Mouse (Mus musculus) cerebellum, postnatal 25 days (tissue): Measurements from ENCODE around the gene Tdpoz1.
"Not testable (repeated sequence)": the region's sequence is repeated elsewhere in the genome, so short reads cannot be mapped to it uniquely, and the experiment has no call there.

ENCODE experiments used
- DNase-seq, 2 experiments: peaks; one replicate each; pipeline ENCODE4 v3.0.0; 2021; ENCODE audit warnings: mixed read lengths in 2 of 2

Gene Tdpoz1

GRCm38 (mm10) chr3:93676210-93676609 is at the start of gene Tdpoz1:
Gene Tdpoz1, minus strand, starts transcription at chr3:93676310.
- not testable (repeated sequence) for DNase-seq

DNA sequence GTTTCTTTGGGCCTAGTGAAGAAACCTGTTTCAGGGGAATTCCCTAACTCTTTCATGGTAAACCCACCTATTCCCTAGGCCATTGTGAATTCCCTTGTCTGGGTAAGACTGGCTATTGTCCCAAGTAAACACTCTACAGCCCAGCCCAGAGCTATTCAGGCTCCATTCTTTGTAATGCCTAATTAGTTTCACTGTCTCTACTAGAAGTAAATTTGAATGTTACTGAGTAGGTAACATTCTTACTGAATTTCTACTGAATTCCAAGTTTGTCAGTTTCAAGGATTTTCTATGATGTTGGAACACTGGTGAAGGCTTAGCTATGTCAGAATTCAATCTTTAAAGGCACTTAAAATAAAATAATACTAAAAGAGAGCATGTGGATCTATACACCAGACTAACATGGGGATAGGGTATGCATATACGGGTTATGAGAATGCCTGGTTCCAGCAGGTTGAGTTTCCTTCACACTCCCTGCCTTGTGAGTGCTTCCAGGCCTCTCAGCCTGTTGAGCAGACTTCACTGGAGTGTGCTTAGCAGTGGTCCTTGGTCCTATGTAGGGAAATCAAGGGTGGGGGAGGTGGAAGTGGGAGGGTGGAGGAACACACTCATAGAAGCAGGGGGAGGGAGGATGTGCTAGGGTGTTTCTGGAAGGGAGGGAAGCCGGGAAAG is 33.0 kb upstream of the Tdpoz1 start:
- DNase-seq, result not testable (repeated sequence)

- DNase-seq, result not testable (repeated sequence)
Observed at GRCm38 (mm10) chr3:93692970-93693369, 16.9 kb upstream of the Tdpoz1 start, which contains the start of gene Gm37596. Gene Gm37596, minus strand, starts transcription at chr3:93693070.

GRCm38 (mm10) chr3:93670805-93671503 is 5.2 kb downstream of the Tdpoz1 start:
- DNase-seq, result not testable (repeated sequence)

- no peak for DNase-seq
Observed at GRCm38 (mm10) chr3:93654260-93654659, 21.9 kb downstream of the Tdpoz1 start.

DNA sequence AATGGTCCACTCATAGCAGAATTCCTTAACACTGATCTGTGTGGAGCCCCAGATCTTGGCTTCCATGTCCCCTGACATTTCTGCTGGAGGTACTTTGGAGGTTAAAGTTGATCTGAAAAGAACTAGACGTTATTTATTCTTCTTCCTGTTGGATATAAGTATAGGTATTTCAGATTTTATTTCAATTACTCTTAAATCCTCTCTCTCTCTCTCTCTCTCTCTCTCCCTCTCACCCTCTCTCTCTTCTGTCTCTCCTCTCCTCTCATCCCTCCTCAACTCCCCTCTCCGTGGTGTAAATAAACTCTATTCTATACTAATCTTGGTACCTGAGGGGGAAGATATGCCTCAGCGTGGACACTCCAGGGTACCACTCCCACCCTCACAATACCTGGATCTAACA is 23.5 kb downstream of the Tdpoz1 start, which contains the start of gene Tdpoz2:
Gene Tdpoz2 (minus strand): TSS at position 101 of the 400 bp plus-strand sequence.
- DNase-seq, result no peak

GRCm38 (mm10) chr3:93630917-93631714 is 45.0 kb downstream of the Tdpoz1 start:
- DNase-seq, result not testable (repeated sequence)
